Mouse (Mus musculus) ES-E14 (cell line): ENCODE measurements around the gene C1qtnf4. TPM values are rescaled to one million over a fixed set of nuclear protein-coding genes. Genes with fewer than 3 reads are reported as not detected.
A peak's percentile ranks its signal among the peaks of the same experiment; 100 is the strongest.

Experiments
- DNase-seq: peaks from one replicate; pipeline ENCODE4 v3.0.0-alpha.2; 2013; ENCODE audit warnings: low read depth, low spot score
- H3K27ac ChIP-seq: 2 replicates; pipeline ENCODE4 v1.5.1; 2012; ENCODE audit warnings: low read depth, mild to moderate bottlenecking, low read length, moderate library complexity, mixed read lengths; ENCODE audit not compliant: poor library complexity, insufficient read depth, severe bottlenecking
- H3K36me3 ChIP-seq: 2 replicates; pipeline ENCODE4 v1.6.1; 2012; ENCODE audit warnings: mild to moderate bottlenecking, low read length, moderate library complexity, mixed read lengths; ENCODE audit not compliant: control insufficient read depth, poor library complexity, insufficient read depth, severe bottlenecking
- H3K4me1 ChIP-seq, 2 experiments: fragments of 150-350 bp in 1 of 2; sonication (generic) in 1 of 2; 2 replicates each; pipeline ENCODE4 v1.6.1; 2012; ENCODE audit warnings: low read length in 2 of 2, mild to moderate bottlenecking in 1 of 2, mixed read lengths in 1 of 2; ENCODE audit not compliant: control insufficient read depth in 2 of 2, insufficient read depth in 2 of 2, poor library complexity in 1 of 2
- H3K4me3 ChIP-seq, 2 experiments: fragments of 150-350 bp in 1 of 2; sonication (generic) in 1 of 2; 2 replicates each; pipeline ENCODE4 v1.5.1; 2012; ENCODE audit warnings: low read length in 2 of 2, low read depth in 1 of 2, mild to moderate bottlenecking in 1 of 2, mixed read lengths in 1 of 2; ENCODE audit not compliant: insufficient read depth in 1 of 2, poor library complexity in 1 of 2, severe bottlenecking in 1 of 2
- H3K9ac ChIP-seq: 2 replicates; pipeline ENCODE4 v1.6.1; 2012; ENCODE audit warnings: low read depth, mild to moderate bottlenecking, low read length, mixed read lengths; ENCODE audit not compliant: poor library complexity, insufficient read depth, severe bottlenecking
- H3K9me3 ChIP-seq: fragments of 150-350 bp; sonication (generic); 2 replicates; pipeline ENCODE4 v1.6.1; 2012; ENCODE audit warnings: low read depth, mild to moderate bottlenecking, low read length; ENCODE audit not compliant: control insufficient read depth, insufficient read depth
- CHD2 ChIP-seq: IDR thresholded peaks from 2 replicates; pipeline ENCODE4 v1.6.1; 2014; ENCODE audit warnings: mild to moderate bottlenecking, low read depth, low read length, inconsistent platforms
- HCFC1 ChIP-seq: IDR thresholded peaks from 2 replicates; pipeline ENCODE4 v1.6.1; 2012; ENCODE audit warnings: low read length, inconsistent platforms, borderline replicate concordance; ENCODE audit not compliant: insufficient read depth
- MAFK ChIP-seq: IDR thresholded peaks from 2 replicates; pipeline ENCODE4 v1.6.1; 2014; ENCODE audit warnings: mild to moderate bottlenecking, low read depth, low read length, inconsistent platforms; ENCODE audit not compliant: insufficient read depth
- ZC3H11A ChIP-seq: IDR thresholded peaks from 2 replicates; pipeline ENCODE4 v1.6.1; 2012; ENCODE audit warnings: low read depth, mild to moderate bottlenecking, inconsistent platforms, low read length, borderline replicate concordance
- ZNF384 ChIP-seq: IDR thresholded peaks from 2 replicates; pipeline ENCODE4 v1.6.1; 2012; ENCODE audit warnings: low read depth, low read length, inconsistent platforms
- in situ Hi-C, 2 experiments: fragments of 600-800 bp; cut with MboI; formaldehyde crosslinking; loops; one replicate each; pipeline ENCODE4 v1.15.1; 2025; ENCODE audit warnings: low sequenced_read_pairs in 2 of 2, inconsistent platforms in 1 of 2; ENCODE audit not compliant: unreplicated experiment in 2 of 2
- total RNA-seq: library from RNA; depleted of rRNA; stranded (reverse); fragments of 300-350 nt; gene quantifications from 2 replicates; pipeline ENCODE4 v1.2.3, GENCODE M21; 2012

The C1qtnf4 gene
- total RNA-seq, 1 experiment = 2.8 TPM

GRCm38 (mm10) chr2:90881824-90882223 is 3.8 kb upstream of the C1qtnf4 start:
- TF ChIP-seq MAFK = no peak
- no peak for TF ChIP-seq ZNF384
- no peak for TF ChIP-seq ZC3H11A
- no peak for TF ChIP-seq CHD2
- TF ChIP-seq HCFC1 = no peak
- no peak for DNase-seq
- no peak overlapping the region for H3K9ac ChIP-seq
- H3K4me1 ChIP-seq = peaks cover 0 to 10% of the 10 kb centered on the region in 2 experiments; a peak in 1 of 4 replicates
- H3K36me3 ChIP-seq = no peaks in the 10 kb centered on the region
- in situ Hi-C loops = no loop called here
- H3K4me3 ChIP-seq = no peak overlapping the region
- no peaks in the 10 kb centered on the region for H3K9me3 ChIP-seq
- H3K27ac ChIP-seq = no peak overlapping the region

GRCm38 (mm10) chr2:90886436-90886835 is 776 bp downstream of the C1qtnf4 start:
- Histone ChIP-seq H3K4me3 (peak overlapping the region in 1 of 2 experiments; percentile 65; a peak in 2 of 4 replicates), H3K36me3 (no peaks in the 10 kb centered on the region), H3K9ac (no peak overlapping the region), H3K4me1 (peaks cover 2 to 10% of the 10 kb centered on the region in 2 experiments; a peak in 1 of 4 replicates), H3K9me3 (no peaks in the 10 kb centered on the region), H3K27ac (no peak overlapping the region)
- in situ Hi-C loops = no loop called here
- TF ChIP-seq ZNF384 (no peak), MAFK (no peak), CHD2 (no peak)
- no peak for DNase-seq

- H3K4me1 ChIP-seq = peaks cover 2 to 10% of the 10 kb centered on the region in 2 experiments; a peak in 1 of 4 replicates
- H3K9ac ChIP-seq = no peak overlapping the region
- H3K9me3 ChIP-seq = no peaks in the 10 kb centered on the region
- in situ Hi-C loops = no loop called here
- H3K4me3 ChIP-seq = no peak overlapping the region
- TF ChIP-seq HCFC1 (no peak), MAFK (no peak), ZNF384 (no peak), CHD2 (no peak), ZC3H11A (no peak)
- no peak for DNase-seq
- no peaks in the 10 kb centered on the region for H3K36me3 ChIP-seq
- H3K27ac ChIP-seq = no peak overlapping the region
Measured at GRCm38 (mm10) chr2:90887627-90888026, 2.0 kb downstream of the C1qtnf4 start.

- Histone ChIP-seq H3K4me1 (peaks cover 2 to 7% of the 10 kb centered on the region in 2 experiments; a peak in 1 of 4 replicates), H3K36me3 (peaks cover 4% of the 10 kb centered on the region; the same call in 1 of the 2 replicates), H3K4me3 (peak overlapping the region; percentile 63 to 71), H3K9ac (peak overlapping the region; percentile 68), H3K27ac (no peak overlapping the region), H3K9me3 (no peaks in the 10 kb centered on the region)
- TF ChIP-seq CHD2 = no peak
- no peak for TF ChIP-seq MAFK
- DNase-seq = peak; percentile 33
- in situ Hi-C loops = no loop called here
Measured at GRCm38 (mm10) chr2:90889550-90890548, 4.2 kb downstream of the C1qtnf4 start.
